Mouse (Mus musculus): Measurements from ENCODE around the gene Hist4h4.
A peak's percentile ranks its signal among the peaks of the same experiment; 100 is the strongest.
"Not testable (repeated sequence)": the region's sequence is repeated elsewhere in the genome, so short reads cannot be mapped to it uniquely, and the experiment has no call there.

Gene Hist4h4

DNA sequence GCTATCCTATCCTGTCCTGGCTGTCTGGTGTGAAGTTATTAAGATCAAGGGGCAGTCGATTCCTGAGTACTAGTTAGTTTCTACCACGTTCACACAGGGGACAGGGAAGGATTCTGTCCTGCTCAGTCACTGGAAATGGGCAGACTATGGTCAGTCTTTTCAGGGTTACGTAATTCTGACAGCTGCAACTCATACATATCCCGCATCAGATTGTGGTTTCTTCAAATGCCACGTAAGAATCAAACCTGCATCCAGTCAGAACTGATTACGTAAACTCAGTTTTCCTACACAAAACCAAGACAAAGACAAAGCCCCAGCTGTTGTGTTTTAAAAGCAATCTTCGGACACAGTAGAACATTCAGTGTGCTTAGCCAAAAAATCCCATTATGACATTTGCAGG, 11.2 kb upstream of the Hist4h4 start:
- no peak for DNase-seq (ENCODE audit: low spot score)

DNA sequence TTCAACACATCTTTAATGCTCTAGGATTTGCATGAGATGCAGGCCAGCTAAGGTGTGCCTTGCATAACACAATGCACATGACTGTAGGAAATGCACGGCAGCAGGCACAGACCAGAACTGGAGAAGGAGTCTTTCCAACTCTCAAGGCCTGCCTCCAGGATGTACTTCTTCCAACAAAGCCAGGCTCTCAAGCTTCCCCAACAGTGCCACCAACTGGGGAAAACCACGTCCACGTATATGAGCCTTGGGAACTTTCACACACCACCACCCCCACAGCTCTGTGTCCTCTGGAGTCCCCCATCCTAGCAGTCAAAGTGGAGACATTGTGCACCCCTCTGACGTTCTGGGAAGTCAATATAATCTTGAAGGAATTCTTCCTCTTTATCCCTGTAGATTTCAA, 8.9 kb upstream of the Hist4h4 start:
- no peak for DNase-seq (ENCODE audit: low spot score)

DNA sequence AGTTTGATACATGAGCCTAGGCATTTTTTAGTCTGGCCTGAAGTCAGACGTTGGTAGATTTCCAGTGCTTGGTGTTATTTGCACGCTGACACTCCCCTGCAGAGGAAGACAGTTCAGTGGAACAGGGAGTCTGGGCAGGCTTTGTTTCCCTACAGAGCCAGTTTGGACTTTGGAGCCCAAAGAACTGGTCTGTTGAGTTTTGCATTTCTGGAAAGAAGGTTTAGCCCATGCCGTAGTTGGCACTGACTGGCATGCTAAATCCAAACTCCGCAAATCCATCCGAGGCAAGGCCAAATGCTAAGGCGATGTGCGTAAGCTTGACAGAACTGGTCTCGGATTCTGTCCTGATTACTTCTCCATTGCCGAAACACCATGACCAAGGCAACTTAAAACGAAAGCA, 7.0 kb upstream of the Hist4h4 start:
- no peak for DNase-seq (ENCODE audit: low spot score)

DNA sequence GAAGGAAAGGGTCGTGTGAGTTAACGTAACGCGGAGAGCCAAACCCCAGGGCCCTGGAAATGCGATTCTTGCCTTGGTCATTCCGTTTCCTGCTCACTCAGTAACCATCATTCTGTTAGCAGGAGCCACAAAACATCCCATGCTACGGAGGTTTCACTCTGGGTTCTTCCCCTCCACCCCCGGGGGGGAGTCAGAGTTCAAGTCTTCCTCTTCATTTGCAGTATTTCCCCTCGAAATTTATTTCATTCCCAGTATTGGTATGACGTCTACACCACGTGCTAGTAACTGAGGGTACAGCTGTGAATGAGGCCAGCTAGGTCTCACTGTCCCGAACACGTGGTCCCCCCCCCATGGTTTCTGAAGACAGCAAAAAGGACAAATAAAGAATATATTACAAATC, 5.5 kb upstream of the Hist4h4 start:
- no peak for DNase-seq (ENCODE audit: low spot score)

GRCm38 (mm10) chr6:136809077-136809476, 4.9 kb upstream of the Hist4h4 start:
- DNase-seq (ENCODE audit: low spot score), result peak; percentile 60

DNA sequence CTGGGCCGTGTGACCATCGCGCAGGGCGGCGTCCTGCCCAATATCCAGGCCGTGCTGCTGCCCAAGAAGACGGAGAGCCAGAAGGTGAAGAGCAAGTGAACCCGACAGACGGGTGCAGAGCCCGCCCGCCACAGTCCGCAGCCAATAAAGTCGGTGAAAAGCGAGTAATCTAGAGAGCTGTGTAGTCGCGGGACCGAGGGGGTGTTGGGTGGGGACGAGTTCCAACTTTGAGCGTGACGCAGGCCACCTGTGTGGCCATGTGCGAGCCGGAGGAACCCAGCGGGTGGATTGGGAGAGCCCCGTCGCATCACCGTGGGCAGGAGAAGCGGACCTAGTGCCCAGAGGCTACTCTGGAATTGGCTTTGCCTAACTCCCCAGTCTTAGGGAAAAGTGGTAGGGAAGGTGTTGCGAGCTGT, 4.4 kb upstream of the Hist4h4 start:
- DNase-seq (ENCODE audit: low spot score), result peak; percentile 55

GRCm38 (mm10) chr6:136808014-136808417, 3.8 kb upstream of the Hist4h4 start, which contains the start of gene H2afj:
TSS of gene H2afj (plus strand) at chr6:136808244.
- peak; percentile 94 for DNase-seq (ENCODE audit: low spot score)

DNA sequence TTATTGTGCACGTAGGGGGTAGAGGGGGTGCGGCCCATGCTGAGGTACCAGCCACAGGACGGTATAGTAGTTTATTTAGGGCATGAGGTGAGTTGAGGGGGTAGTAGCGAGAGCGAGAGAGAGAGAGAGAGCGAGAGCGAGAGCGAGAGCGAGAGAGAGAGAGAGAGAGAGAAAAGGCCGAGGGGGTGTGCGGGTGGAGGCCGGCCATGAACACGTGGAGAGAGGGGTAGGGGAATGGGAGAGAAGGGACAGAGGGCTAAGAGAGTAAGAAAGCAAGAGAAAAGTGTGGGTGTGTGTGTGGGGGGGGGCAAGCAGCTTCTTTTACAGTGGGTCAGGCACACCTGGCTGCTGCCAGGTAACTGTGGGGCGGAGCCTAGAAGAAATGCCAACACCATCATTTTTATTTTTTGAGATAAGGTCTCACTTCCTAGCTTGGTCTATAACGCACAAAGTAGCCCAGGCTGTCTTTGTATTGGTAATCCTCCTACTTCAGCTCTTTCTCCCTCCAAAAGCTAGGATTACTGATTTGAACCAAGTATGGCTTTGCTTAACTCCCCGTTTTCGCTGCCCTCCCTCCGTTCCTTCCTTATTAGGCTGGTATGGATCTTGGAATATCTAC, 3.3 kb upstream of the Hist4h4 start:
- no peak for DNase-seq (ENCODE audit: low spot score)

DNA sequence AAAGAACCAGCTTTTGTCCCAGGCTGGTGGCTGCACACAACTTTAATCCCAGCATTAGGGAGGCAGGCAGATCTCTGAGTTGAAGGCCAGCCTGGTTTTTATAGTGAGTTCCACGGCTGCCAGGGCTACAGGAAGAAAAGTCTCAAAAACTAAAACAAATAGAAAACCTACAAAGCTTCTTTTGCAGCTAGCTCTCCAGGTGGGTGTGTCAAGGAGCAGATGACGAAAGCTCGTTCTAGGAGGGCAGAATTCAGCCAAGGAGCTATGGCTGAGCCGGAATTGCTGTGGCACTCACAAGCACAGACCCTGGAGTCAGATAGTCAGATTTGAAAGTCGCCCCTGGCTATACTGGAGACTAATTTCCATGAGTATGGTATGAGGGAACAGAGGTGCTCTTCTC, 2.6 kb upstream of the Hist4h4 start:
- DNase-seq (ENCODE audit: low spot score), result no peak

DNA sequence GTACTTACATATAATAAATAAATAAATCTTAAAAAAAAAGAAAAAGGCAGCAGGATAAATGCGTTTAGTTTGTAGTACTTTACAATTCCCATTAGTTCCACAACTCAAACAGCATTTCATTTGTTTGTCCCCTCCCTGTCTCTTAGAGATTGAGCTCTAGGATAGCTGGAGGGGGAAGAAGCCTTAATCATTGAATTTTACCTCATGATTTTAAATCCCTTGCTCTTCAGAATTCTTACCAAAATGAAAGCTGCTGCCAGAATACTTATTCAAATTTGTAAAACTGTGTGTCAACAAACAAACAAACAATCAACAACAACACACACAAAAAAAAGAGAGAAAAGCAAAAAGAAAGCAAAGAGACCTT, 1.2 kb upstream of the Hist4h4 start:
- DNase-seq (ENCODE audit: low spot score), result no peak

DNA sequence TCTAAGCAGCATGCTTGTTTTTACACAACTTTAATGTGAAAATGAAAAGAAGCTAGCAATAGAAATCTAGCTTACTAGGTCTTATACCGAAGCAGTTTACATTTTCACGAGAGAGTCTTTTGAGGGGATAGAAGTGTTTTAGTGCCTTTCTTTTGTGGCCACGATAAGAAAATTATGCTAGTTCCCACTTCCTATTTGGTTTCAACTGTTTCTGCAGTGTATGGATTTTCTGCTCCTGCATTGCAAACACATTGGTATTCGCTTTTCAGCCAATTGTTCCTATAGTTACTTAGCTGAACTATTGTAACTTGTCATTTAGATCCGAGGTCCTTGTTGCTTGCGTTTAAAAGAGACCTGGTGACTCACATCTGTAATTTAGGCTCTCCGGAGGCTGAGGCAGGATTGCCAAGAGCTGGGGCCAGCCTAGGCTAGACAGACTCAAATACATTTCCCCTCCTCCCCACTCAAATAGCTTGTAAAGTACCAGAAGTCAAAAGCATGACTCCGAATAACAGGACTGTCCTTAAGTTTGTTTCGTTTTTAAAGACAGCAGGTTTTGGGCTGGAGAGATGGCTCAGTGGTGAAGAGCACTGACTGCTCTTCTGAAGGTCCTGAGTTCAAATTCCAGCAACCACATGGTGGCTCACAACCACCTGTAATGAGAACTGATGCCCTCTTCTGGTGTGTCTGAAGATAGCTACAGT, 642 bp upstream of the Hist4h4 start:
- no peak for DNase-seq (ENCODE audit: low spot score)

DNA sequence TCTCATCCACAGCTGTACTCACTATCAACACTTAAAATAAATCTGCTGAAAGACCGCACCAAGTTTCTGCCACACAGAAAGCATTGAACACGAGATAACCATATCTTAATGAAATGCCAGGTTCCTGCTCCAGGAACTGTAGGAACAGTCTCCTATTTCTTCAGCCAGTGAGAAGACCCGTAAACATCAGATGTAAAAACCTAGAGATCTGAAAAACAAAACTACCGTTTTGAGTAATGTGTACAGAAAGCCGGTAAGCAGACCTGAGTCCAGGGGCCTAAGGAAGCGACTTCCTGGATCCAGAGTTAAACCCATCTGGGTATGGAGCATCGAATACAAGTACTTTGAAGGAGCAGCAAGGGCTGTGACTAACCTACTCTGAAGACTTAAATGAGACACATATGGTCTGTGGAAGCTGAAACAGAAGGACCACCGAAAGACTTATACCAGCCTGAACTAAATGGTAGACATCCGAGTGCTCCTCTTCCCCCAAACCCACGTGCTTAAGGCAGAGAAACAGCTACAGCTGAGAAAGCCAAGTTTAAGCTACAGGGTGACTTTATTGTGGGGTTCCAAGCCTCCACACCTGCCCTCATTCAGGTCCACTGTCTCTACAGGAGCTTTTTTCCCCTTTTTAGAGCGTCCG, 999 bp downstream of the Hist4h4 start:
- DNase-seq (ENCODE audit: low spot score), result peak; percentile 57

- no peak for DNase-seq (ENCODE audit: low spot score)
These were observed 2.9 kb downstream of the Hist4h4 start for GRCm38 (mm10) chr6:136801274-136801673.

DNA sequence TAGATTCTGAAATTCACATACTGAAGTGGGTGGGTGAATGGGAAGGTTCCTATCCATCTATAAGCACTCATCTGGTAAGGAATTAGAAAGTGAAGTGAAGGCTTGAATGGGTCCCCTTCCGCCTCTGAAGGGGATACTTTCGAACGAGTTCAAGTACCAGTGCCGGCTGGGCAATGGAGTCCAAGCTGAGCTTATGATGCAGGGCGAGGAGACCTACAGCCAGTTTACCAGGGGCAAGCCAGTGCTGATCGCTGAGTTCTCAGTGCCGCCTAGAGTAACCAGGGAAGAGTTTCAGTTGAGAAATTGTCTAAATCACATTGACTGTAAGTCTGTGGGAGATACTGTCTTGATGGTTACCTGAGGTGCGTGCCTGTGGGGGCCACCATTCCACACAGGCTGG, 3.5 kb downstream of the Hist4h4 start:
- DNase-seq (ENCODE audit: low spot score), result no peak

- not testable (repeated sequence) for DNase-seq (ENCODE audit: low spot score)
These were observed 6.1 kb downstream of the Hist4h4 start for GRCm38 (mm10) chr6:136797874-136798693.

- DNase-seq (ENCODE audit: low spot score), result no peak
These were observed 8.4 kb downstream of the Hist4h4 start for GRCm38 (mm10) chr6:136795850-136796249.

DNA sequence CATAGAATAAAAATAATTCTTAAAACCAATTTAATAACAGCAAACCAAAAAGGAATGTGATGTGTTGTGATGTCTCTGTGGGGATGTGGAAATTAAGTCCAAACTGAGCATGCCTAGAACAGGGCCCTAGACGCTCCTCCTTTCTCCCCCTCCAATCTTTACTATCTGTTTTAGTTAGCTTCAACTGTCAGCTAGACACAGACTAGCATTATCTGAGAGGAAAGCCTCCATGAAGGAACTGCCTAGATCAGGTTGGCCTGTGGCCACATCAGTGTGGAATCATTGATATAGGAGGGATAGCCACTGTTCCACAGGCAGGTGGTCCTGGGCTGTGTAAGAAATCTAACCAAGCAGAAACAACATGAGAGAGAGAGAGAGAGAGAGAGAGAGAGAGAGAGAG, 9.1 kb downstream of the Hist4h4 start:
- no peak for DNase-seq (ENCODE audit: low spot score)

DNA sequence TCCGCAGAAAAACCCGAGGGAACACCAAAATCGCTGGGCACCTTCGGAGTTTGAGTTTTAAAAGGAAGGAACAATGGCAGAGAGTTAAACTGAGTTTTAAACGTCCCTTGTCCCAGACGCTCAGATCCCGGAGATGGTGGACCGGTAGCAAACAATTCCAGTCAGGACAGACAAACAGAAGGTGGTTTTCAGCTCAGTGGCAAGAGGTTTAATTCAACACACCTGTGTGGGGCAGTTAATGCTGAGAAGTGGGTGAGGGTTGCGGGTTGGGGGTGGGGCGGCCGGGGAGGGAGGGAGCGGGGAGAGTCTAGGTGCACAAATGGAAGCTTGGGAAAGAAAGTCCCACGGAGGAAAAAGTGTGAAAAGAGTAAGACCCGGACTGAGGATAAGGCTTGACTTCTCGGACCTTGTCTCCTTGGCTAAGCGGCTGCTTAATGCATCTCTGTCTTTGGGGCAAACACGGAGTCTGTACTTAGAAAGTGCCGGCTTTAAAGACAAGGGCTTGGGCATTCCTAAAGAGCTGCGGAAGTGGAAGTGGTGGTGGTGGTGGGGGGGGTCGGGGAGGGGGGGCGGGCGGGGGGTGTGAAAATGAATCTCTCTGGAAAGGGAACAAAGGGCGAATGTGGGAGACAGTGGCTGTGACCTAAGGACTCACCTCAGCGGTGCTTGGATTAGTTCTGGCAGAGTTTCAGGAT, 10.2 kb downstream of the Hist4h4 start:
- no peak for DNase-seq (ENCODE audit: low spot score)

- no peak for DNase-seq (ENCODE audit: low spot score)
These were observed 11.1 kb downstream of the Hist4h4 start for GRCm38 (mm10) chr6:136792884-136793758.

DNA sequence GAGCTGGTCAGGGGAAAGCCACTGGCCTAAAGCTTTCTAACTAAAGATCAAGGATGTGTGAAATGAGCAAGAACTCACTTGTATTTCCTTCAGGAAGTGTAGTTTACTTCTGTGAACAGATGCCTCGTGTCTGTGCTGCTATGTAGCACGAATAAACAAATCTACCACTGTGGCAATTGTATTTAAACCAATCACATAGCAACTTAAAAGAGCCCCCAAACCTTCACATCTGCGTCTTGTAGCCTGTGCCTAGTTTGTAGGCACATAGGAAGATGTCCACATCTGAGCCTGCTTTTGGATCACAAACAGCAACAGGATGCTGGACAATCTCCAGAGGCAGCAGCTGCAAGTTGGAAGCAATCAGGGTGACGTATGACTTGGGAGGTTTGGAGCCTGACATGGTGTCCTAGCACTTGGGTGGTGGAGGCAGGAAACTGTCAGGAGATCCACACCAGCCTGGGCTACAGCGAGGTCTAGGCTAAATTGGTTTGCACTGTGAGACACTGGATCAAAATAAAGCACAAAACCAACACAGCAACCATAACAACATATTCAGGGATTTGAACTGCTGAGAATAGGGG, 14.7 kb downstream of the Hist4h4 start:
- no peak for DNase-seq (ENCODE audit: low spot score)

GRCm38 (mm10) chr6:136782761-136783160, 21.5 kb downstream of the Hist4h4 start:
- no peak for DNase-seq (ENCODE audit: low spot score)

All from c-Kit-positive CD71-positive TER-119-positive erythroid progenitor cells, embryonic 14.5 days (primary cell).